Mouse (Mus musculus) CD4-positive, CD25-positive, alpha-beta regulatory T cell, adult 2 months (primary cell): ENCODE measurements around the gene Klk7.

ENCODE experiments used
- DNase-seq: peaks from one replicate; pipeline ENCODE4 v3.0.0-alpha.2; 2012; ENCODE audit warnings: low read depth, low spot score

Gene Klk7

DNA sequence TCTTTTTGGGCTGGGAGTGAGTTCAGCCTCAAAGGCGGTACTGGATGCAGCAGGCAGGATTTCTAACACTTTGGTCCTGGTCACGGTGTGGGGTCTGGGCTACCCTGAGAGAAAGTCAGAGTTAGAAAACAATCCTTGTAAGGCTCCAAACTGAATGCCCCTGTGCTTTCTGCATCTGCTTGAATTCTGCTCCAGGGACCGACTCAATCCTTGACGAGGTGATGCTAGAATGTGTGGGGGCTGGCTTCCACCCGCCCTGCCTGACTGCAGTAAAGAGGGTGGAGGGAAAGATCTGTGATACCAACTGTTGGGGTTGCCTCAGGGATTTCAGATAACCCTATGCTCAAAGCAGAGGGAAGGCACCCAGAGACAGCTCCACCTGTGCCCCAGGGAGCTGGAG lies at the start of gene Klk7:
Gene Klk7, plus strand, starts transcription at position 301 of the 400 bp plus-strand sequence.
- no peak for DNase-seq

DNA sequence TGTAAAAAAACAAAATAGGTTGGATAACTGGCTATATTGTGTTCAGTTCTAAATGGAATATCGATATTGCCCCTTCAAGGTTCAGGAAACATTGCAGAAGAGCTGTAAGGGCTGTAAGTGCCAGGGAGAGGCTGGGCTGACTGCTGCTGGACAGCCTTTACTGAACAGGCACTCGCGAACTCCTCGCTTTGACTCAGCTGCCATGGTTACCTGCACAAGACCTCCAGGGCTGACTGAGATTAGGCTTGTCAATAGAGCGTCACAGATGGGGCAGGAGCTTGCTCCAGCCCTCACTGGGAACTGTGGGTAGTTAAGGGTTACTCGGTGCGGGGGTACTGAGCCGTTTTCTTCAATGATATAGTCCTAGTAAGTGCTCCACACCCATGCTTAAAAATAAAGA lies 44.6 kb upstream of the Klk7 start:
- DNase-seq, result no peak

DNA sequence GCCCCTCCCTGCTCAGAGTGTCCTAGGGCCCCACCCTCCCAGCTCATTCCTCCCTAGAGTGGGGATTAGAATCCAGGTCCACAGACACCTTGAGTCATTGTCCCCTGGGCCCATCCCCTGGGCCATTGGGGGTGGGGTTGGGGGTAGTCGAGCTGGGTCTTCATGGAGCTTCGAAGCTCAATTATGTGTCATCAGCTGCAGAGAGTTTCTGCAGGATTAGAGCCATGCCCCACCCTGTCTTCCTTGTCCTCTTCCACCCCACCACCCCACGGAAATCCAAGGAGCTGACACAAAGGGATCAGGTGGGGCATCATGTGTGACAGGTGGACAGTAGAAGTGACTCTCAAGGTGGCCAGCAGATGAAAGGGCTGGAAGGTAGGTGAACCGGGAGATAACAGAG lies 42.5 kb upstream of the Klk7 start, which contains the start of gene Klk12:
Gene Klk12, plus strand, starts transcription at position 301 of the 400 bp plus-strand sequence.
- no peak for DNase-seq

DNA sequence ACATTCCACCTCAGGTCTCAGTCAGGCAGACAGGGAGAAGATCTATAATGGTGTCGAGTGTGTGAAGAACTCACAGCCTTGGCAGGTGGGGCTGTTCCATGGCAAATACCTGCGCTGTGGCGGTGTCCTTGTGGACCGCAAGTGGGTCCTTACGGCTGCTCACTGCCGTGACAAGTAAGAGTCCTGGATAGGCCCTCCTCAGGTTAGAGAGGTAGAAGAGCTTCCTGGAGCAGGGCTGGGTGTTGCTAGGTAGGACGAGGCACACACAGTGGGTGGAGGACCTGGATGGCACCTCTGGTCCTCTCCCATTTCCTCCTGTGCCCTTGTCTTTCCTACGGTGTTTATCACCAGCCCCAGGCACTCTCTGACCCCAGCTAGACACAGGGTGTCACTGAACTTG lies 41.5 kb upstream of the Klk7 start:
- no peak for DNase-seq

DNA sequence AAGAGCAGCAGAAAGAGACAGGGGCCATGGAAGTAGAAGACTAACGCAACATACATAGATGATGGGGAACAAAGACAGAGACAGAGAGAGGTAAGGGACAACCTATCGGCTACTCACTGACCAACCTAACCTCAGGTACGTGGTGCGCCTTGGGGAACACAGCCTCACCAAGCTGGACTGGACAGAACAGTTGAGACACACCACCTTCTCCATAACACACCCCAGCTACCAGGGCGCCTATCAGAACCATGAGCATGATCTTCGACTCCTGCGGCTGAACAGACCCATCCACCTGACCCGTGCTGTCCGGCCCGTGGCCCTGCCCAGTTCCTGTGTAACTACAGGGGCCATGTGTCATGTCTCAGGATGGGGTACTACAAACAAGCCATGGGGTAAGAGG lies 40.4 kb upstream of the Klk7 start:
- no peak for DNase-seq

DNA sequence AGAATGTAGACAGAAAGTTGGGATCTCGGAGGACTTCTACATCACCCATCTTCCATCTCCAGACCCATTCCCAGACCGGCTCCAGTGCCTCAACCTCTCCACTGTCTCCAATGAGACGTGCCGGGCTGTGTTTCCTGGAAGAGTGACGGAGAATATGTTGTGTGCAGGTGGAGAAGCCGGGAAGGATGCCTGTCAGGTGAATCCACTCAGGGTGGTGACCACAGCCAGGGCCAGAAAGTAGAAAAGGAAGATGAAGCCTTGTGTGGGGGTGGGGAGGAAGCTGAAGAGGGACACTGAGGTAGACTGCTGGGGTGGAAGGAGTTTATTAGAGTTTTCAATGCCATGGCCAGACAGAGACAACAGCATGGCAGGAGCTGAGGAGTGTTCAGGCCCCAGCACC lies 39.2 kb upstream of the Klk7 start:
- no peak for DNase-seq

GRCm38 (mm10) chr7:43772901-43773300 lies 38.2 kb upstream of the Klk7 start:
- DNase-seq, result no peak

- DNase-seq, result no peak
Measured at GRCm38 (mm10) chr7:43774364-43774763, 36.7 kb upstream of the Klk7 start, which contains the start of gene Klk11. TSS of gene Klk11 (plus strand) at chr7:43774604.

- DNase-seq, result no peak
Measured at GRCm38 (mm10) chr7:43774802-43775201, 36.3 kb upstream of the Klk7 start.

DNA sequence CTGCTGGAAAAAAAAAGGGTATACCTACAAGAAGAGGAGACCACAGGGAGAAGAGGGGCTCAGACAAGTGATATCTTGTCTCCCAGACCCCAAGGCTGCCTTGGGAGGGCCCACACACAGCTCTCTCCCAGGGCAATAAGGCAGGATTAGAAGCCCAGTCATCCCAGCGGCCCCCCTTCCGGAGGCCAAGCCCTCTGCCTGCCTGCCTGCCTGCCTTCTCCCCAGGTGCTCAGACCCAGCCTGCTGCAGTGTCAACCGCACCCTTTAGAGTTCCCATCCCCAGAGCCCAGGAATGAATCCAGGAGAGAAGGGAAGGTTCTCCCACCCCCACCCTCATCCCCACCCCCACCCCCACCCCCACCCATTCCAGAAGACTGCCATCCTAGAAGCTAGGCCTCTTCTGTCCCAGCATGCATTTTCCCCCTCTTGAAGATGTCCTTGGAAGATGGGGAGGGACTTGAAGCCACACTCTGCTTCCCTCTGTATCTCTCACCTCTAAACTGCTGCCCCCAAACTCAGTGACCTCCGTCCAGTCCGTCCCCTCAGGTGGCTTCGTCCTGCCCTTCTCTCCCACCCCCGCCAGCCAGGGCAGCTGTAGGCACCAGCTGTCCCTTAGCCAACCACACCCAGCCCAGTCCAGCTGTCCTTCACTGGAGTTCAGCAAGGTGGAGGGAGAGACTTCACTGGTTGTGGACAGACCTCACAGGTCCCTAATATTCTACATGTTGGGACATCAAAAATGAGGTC lies 35.6 kb upstream of the Klk7 start:
- no peak for DNase-seq

GRCm38 (mm10) chr7:43776506-43776905 lies 34.6 kb upstream of the Klk7 start:
- DNase-seq, result no peak

GRCm38 (mm10) chr7:43777423-43777822 lies 33.7 kb upstream of the Klk7 start:
- DNase-seq, result no peak

GRCm38 (mm10) chr7:43778176-43778970 lies 32.7 kb upstream of the Klk7 start:
- no peak for DNase-seq

GRCm38 (mm10) chr7:43780241-43780640 lies 30.9 kb upstream of the Klk7 start:
- DNase-seq, result no peak

DNA sequence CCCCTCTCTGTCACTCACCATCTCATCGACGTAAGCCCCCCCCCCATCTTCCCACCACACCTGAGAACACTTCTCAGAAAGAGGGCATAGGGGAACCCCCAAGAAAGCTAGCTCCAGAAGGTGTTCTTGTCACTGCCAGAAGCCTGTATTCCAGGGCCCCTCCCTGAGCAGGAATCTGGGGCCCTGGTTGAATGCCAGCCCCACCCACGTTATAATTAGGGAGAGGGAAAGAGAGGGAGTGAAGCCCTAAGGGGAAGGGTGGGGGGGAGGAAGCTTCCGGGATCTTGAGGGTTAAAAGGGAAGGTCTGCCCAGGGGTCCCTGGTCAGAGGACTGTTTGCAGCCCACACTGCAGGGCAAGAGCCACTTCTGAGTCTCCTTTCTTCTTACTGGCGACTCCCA lies 30.3 kb upstream of the Klk7 start, which contains the start of gene Klk10:
Gene Klk10, plus strand, starts transcription at position 290 of the 400 bp plus-strand sequence.
- DNase-seq, result no peak

GRCm38 (mm10) chr7:43781541-43781940 lies 29.6 kb upstream of the Klk7 start:
- no peak for DNase-seq

GRCm38 (mm10) chr7:43782275-43783265 lies 28.5 kb upstream of the Klk7 start:
- peak; percentile 80 for DNase-seq

DNA sequence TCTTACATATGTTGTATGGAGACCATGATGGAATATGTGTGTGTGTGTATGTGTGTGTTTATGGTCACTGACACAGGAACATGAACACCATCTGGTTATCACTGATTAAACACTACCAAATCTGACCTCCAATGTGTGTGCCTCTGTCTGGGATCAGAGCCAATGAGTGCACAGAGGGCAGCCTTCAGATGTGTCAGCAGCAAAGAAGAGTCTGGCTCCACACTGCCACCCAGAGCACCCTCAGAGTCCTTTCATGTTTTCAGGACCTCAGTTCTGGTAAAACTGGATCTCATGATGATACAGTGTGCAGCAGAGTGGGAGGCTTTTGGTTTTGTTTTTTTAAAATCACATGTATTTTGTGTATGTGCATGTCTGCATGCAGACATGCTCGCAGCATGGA lies 25.8 kb upstream of the Klk7 start:
- DNase-seq, result no peak

DNA sequence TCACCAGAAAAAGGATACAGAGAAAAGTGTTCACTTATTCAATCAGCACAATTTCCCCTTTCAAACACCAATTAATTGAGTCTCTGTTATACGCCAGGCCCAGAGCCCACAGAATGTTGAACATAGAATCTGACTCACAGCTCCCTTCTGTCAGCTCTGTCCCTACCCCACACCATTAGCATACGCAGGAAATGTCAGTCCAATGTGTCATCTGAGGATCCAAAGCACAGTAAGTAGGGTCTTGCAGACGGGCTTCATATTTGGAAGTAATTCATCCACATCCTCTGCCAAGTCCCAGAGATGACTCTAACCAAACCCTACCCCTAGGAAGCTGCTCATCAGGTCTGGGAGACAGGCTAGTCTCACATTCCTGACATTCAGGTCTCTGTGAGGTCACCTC lies 23.0 kb upstream of the Klk7 start:
- no peak for DNase-seq

GRCm38 (mm10) chr7:43789295-43789694 lies 21.8 kb upstream of the Klk7 start:
- DNase-seq, result no peak

DNA sequence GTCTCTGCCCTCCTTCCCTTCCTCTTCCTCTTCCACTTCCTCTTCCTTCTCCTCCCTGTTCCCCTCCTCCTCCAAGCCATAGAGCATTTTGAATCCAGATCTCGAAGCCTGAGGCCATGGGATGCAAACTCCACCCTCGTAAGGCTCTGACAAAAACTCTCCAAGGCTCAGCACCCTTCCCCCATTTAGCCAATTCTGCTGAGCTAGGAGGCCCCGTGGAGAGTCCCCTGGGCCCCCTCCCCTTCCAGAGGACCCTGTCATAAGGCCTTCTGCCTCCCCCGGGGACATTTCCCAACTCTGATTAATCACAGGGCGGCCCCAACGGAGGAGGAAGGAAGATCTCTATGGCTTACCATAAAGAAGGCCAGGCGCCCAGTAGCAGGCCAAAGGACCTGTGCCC lies 19.5 kb upstream of the Klk7 start, which contains the start of gene Klk9:
Gene Klk9, plus strand, starts transcription at position 301 of the 400 bp plus-strand sequence.
- DNase-seq, result no peak
